Mouse (Mus musculus) lung, postnatal 10 days (tissue): Measurements from ENCODE around the gene Ccdc158.
A peak's percentile ranks its signal among the peaks of the same experiment; 100 is the strongest.

ENCODE experiments used
- DNase-seq: peaks from one replicate; pipeline ENCODE4 v3.0.0; 2021

The Ccdc158 gene

GRCm38 (mm10) chr5:92674859-92675573, at the start of gene Ccdc158:
Gene Ccdc158, minus strand, starts transcription at chr5:92675271.
- peak; percentile 91 for DNase-seq

- no peak for DNase-seq
Observed at GRCm38 (mm10) chr5:92721610-92722009, 46.5 kb upstream of the Ccdc158 start.

GRCm38 (mm10) chr5:92718856-92719255, 43.8 kb upstream of the Ccdc158 start:
- DNase-seq, result peak; percentile 82

DNA sequence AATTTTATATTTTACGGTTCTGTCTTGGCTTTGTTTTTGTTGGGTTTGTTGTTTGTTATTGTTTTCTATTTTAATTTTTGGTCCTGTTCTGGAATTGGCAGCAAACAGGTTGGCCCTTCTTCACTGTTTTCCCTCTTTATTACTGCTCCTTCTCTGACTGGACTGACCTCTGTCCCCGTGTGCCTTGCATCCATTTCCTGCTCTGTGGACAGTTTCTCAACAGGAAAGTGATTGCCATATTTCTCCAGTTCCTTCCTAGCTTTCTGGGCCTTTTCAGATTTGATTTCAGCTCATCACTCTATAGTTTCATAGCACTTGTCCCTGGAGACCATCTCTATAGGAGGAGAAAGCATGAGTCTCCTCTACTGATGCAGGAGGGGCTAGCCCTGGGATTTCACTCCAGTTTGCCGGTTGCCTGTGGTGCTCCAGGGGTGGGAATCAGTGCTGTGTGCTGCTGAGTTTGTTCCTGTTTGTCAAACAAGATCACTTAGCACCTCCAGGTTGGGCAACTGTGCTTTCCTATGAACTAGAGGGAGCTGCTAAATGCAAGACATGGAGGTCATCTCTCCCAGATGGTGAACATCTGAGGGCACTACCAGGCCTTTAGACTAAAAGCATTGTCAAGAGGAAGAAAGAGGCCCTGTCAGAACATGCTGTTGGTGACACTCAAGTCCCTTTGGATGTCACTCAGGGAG, 42.7 kb upstream of the Ccdc158 start:
- peak; percentile 72 for DNase-seq

GRCm38 (mm10) chr5:92715890-92716289, 40.8 kb upstream of the Ccdc158 start:
- DNase-seq, result no peak

GRCm38 (mm10) chr5:92715319-92715718, 40.2 kb upstream of the Ccdc158 start:
- no peak for DNase-seq

DNA sequence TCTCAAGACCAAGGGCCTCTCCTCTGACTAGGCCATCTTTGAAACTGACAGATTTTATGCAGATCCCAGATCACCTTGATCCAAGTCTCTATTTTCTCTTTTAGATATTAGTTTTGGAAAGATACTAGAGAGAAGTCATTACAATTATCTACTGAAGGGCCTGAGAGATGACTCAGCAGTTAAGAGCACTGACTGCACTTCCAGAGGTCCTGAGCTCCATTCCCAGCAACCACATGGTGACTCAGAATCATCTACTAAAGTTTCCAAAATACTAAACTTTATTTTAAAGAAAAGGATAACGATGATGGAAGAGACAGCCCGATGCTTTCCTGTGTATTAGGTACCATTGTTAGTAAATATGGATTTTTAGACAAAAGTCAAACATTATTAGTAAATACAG, 39.8 kb upstream of the Ccdc158 start:
- DNase-seq, result no peak

DNA sequence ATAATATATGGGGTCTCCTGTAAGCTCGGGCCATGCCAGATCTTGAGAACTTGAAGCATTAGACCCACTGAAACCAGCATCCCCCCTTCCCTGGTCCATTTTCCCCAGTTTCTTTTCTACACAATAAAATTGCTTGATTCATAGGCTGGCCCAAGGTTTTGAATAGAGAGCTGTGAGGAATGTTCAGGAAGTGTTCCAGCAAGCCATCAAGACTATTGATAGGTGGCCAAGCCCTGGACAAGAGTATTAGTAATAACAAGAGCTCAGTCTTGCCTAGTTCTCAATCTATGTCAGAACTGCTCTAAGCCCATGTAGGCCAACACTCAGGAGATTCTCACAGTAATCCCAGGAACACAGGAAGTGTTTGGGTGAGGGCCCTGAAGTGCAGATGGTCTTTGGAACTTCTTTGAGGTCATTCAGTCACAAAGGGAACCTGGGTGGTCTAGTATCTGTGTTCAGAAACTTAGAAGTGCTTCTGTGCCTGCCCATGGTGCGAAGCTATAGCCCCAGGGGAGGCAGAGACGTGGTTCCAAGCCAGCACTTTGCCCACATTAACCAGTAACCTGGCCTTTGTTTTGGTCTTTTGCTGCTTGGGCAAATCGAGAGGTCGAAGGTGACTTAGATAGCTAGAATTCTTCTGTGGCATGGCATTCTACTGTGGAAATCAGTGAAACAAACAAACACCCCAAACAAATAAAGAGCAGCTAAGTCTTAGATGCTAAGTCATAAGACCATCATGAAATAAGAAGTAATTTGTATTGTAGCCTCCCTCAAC, 37.7 kb upstream of the Ccdc158 start:
- no peak for DNase-seq

- DNase-seq, result no peak
Observed at GRCm38 (mm10) chr5:92711666-92712290, 36.7 kb upstream of the Ccdc158 start.

GRCm38 (mm10) chr5:92710779-92711178, 35.7 kb upstream of the Ccdc158 start:
- peak; percentile 56 for DNase-seq

DNA sequence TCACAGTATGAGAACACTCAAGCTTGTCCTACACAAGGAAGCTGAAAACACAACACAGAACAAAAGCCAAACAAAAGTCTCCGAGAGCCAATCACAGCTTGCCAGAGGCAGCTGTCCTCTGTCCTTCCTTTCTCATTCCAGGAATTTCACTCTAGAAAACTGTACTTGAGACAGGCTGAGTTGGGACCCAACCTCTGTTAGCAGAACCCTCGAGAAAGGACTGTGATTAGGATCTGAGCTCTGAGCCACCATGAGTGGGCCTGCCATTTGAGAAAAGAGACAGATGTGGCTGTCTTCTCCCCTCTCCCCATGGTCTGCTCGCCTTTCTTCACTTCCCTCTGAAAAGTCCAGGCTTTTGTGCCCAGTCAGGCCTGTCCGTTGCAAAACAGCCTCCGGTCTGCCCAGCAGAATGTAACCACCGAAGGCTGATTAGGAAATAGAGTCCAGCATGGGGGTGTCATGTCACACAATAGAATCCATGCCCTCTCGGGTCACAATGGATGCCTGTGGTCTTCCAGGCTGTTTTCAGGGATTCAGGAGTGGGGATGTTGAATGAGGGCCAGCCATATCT, 32.9 kb upstream of the Ccdc158 start:
- DNase-seq, result peak; percentile 60

GRCm38 (mm10) chr5:92703671-92704070, 28.6 kb upstream of the Ccdc158 start:
- no peak for DNase-seq

- DNase-seq, result peak; percentile 62
Observed at GRCm38 (mm10) chr5:92701750-92702149, 26.7 kb upstream of the Ccdc158 start.

DNA sequence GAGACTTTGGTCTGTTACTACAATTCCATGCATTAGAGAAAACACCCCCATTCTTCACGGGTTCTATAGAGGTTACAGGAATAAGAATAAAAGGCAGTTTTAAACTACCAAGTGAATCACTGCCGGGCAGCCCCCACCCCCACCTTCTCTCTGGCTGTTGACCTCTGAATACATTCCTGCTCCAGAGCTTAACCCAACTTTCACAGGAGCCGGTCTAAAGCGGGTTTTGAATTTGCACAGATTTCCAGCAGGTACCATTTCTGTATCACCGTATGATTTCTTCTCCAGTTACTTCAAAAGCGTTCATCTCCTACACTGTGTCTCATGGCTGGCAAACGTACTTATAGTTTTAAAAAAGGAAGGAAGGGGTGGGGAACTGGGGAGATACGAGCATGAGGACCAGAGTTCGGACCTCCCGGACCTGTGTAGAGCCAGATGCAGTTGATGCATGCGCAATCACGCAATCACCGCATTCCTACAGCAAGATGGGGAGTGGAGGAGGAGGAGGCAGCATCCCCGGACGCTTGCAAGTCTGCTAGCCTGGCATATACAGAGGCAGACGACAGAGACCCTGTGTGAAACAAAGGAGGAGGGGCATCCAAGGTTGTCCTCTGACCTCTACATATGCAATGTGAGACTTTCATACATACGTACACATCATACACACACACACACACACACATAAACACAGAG, 23.9 kb upstream of the Ccdc158 start:
- no peak for DNase-seq

DNA sequence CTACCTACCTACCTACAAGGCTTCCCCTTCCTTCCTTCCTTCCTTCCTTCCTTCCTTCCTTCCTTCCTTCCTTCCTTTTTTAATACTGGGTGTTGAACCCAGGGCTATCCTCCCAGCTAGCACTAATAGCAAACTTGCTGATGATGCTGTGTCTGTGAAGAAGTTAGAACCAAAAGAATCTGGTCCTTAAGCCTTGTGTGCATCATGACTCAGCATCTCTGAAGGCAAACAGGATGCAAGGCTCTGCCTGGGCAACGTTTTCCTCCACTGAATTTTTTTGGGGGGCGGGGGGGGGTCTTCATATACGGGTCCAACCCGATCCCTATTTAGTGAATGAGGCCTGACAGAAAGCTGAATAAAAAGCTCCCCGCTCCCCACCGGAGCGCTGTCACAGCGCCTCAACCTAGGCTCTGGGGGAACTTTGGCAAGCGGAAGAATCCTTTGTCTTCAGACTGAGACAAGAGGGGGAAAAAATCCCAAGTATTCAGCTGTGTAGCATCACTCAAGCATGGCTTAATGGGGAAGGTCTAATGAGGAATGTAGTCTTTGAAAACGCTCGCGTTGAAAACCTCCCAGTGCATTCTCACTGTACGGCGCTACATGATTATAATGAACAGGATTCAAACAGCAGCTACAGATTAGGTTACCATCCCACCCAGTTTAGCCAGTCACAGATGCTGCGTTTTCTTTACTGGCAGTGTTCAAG, 23.2 kb upstream of the Ccdc158 start:
- no peak for DNase-seq

DNA sequence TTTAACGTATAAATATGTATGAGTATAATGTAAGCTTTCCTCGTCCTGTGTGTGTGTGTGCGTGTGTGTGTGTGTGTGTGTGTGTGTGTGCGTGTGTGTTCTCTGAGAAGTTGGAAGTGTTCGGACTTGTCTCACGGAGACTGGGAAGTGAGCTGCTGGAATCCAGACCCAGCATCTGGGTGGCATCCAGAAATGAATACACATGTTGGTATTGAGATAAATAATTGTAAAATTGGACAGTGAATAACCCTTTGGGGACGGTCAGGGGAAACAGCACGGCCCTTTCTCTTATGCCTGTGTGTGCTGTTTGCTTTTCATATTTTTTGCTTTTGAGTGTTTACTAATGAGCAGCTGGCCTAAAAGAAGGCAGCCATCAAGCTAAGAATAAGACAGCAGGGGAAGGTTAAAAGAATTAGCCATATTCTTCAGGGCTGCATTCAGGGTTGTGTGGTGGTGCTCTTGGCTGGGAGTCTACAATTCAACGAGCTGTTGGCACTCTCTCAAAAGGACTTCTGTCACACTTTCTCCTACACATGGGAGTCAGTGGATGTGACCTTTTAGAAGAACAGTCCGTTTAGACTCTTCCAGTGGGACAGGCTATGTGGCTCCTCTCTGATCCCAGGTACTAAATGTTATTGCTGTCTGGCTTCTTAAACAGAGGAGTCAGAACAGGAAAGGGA, 19.4 kb upstream of the Ccdc158 start:
- peak; percentile 67 for DNase-seq

DNA sequence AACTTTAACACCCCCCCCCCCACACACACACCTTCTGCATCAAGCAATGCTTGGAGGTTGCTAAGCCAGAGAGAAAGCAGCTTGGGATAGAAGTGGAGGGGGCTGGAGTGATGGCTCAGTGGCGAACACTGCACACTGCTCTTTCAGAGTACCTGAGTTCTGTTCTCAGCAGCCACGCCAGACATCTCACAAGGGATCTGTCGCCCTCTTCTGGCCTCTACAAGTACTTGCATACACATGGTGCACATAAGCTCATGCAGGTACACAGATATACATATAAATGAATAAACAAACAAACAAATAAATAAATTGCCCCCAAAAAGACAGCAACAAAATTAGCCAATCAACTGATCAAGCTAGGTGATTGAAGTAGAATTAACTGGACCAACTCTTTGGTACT, 18.7 kb upstream of the Ccdc158 start:
- no peak for DNase-seq

GRCm38 (mm10) chr5:92692206-92693007, 17.3 kb upstream of the Ccdc158 start:
- DNase-seq, result peak; percentile 91

DNA sequence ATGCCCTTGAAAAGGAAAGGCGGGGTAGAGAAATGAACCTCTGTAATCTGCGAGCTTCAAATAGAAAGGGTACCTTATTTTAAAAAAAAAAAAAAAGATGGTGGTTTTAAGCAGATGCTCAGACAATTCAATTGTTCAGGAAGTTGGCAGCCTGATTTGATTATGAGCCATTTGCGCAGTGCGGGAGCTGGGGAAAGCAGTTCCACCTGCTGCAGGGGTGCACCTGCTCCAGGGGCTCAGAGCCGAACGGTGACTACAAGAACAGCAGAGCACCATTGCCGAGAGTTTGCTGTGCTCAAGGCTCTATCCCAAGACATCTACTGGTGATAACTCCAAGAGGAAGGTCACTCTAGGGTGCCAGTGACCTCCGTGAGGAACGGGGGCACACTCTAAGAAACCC, 13.5 kb upstream of the Ccdc158 start:
- no peak for DNase-seq

DNA sequence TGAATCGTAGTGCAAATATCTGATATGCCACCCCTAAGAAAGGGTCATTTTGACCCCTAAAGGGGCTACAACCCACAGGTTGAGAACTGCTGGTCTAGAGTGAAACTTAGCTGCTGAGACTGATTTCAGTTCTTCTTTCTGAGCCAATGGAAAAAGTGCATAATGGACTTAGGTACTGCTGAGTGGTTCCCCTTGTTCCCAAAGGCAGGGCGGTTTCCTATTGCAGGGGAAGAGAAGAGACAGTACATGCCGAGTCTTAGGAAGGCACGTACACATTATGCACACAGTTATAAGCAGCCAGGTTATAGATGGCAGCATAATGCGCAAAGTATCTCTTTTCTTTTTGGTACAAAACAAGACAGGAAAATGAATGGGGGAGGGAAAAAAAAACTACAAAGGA, 13.1 kb upstream of the Ccdc158 start:
- DNase-seq, result no peak
